Mouse (Mus musculus) cerebellum, adult 18-20 months (tissue): Measurements from ENCODE around the gene Tob1.

ENCODE experiments used
- DNase-seq, 2 experiments: peaks; one replicate each; pipeline ENCODE4 v3.0.0; 2021

Gene Tob1

GRCm38 (mm10) chr11:94231821-94232552 lies 20.7 kb downstream of the Tob1 start:
- DNase-seq, result peak in 1 of 2 experiments; percentile 47

GRCm38 (mm10) chr11:94233405-94233804 lies 22.2 kb downstream of the Tob1 start:
- DNase-seq, result no peak

- DNase-seq, result no peak
These were observed 23.1 kb downstream of the Tob1 start for GRCm38 (mm10) chr11:94234380-94234779.

GRCm38 (mm10) chr11:94234857-94235256 lies 23.6 kb downstream of the Tob1 start:
- no peak for DNase-seq

GRCm38 (mm10) chr11:94236074-94236473 lies 24.8 kb downstream of the Tob1 start:
- peak; percentile 78 to 85 for DNase-seq

- no peak for DNase-seq
These were observed 27.5 kb downstream of the Tob1 start for GRCm38 (mm10) chr11:94238786-94239185.

- no peak for DNase-seq
These were observed 28.5 kb downstream of the Tob1 start for GRCm38 (mm10) chr11:94239706-94240105.

GRCm38 (mm10) chr11:94242760-94243421 lies 31.6 kb downstream of the Tob1 start:
- no peak for DNase-seq

GRCm38 (mm10) chr11:94243422-94244180 lies 32.3 kb downstream of the Tob1 start:
- no peak for DNase-seq

- DNase-seq, result no peak
These were observed 33.1 kb downstream of the Tob1 start for GRCm38 (mm10) chr11:94244385-94244784.

GRCm38 (mm10) chr11:94245955-94246788 lies 34.9 kb downstream of the Tob1 start, which contains the start of gene Wfikkn2:
Wfikkn2 (minus strand) TSS chr11:94246005.
- DNase-seq, result no peak

- no peak for DNase-seq
These were observed 35.5 kb downstream of the Tob1 start for GRCm38 (mm10) chr11:94246789-94247061.

- no peak for DNase-seq
These were observed 41.9 kb downstream of the Tob1 start for GRCm38 (mm10) chr11:94253156-94253555.

- no peak for DNase-seq
These were observed 42.4 kb downstream of the Tob1 start for GRCm38 (mm10) chr11:94253691-94254090.

GRCm38 (mm10) chr11:94255733-94256132 lies 44.5 kb downstream of the Tob1 start:
- DNase-seq, result no peak

- no peak for DNase-seq
These were observed 46.7 kb downstream of the Tob1 start for GRCm38 (mm10) chr11:94257987-94258386.

GRCm38 (mm10) chr11:94259814-94260213 lies 48.6 kb downstream of the Tob1 start:
- no peak for DNase-seq

GRCm38 (mm10) chr11:94261585-94262370 lies 50.5 kb downstream of the Tob1 start:
- no peak for DNase-seq
